Mouse (Mus musculus) layer of hippocampus, postnatal 36 days (tissue): ENCODE measurements at regions not wholly inside any gene's neighbourhood (a gene's known extent, or its start where the extent isn't known, plus 50 kb on each side); places are given as distances from the start of the nearest gene placed in this dataset.

Source experiments
- DNase-seq, 2 experiments: peaks; one replicate each; pipeline ENCODE4 v3.0.0; 2022

GRCm38 (mm10) chr3:148143776-148144175 is 846.6 kb downstream of the Adgrl2 start:
- no peak for DNase-seq

DNA sequence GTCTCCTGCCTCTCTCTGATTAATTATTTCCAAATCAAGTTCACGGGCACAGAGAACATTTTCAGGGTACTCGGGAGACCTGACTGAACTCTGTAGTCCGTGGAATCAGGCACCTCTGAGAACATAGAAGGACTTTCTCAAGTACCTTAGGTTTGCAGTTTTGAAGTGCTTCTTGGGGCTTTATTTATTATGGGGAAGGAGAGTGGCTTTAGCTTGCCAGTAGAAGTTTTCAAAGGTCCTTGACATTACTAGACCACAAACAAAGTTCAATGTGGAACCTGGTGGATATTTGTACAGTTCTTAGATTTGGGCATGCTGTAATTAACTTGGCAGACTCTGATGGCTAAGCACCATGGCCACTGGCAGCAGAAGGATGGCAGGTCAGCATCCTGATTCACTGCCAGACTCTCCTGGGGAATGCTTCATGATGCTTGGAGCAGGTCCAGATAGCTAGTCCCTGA is 853.5 kb downstream of the Adgrl2 start:
- no peak for DNase-seq

GRCm38 (mm10) chr3:148134646-148135045 is 855.7 kb downstream of the Adgrl2 start:
- no peak for DNase-seq

DNA sequence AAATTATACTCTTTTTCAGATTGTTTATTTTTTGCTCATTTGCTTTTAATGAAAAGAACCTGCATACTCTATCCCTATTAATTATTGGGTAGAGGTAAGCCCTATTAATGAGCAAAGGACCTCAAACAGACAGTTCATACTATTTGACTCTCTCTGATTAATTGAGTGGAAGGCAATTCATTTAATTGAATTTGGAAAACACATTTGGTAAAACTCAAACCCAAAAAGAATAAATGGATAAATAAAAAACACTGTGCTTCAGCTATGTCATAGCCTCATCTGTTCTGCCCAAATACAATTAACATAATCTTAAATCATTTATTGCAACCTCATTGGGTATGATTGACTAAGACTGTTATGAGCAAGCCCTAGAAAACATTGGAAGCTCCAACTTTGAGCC is 874.8 kb downstream of the Adgrl2 start:
- DNase-seq, result no peak

GRCm38 (mm10) chr3:148112204-148112603 is 878.2 kb downstream of the Adgrl2 start:
- no peak for DNase-seq

DNA sequence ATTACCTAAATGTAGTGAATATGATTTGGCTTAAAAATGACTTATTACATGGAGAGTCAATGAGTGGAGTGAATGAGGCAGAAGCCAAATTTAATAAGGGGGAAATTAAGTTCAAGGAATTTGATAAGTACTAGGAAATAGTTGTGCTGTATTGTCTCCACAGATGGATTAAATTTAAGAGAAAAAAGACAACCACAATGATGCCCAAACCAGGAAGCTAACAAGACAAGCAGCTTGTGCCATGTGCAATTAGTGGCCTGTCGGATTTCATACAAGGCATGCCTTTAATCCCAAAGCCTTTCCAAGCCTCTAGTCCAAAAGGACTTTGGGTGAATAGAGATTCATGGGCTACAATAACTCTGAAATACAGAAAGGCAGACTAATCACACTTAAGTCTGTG is 883.3 kb downstream of the Adgrl2 start:
- no peak for DNase-seq

GRCm38 (mm10) chr3:148093930-148094329 is 896.4 kb downstream of the Adgrl2 start:
- DNase-seq, result no peak

- DNase-seq, result no peak
These were observed 914.5 kb downstream of the Adgrl2 start for GRCm38 (mm10) chr3:148075841-148076240.

DNA sequence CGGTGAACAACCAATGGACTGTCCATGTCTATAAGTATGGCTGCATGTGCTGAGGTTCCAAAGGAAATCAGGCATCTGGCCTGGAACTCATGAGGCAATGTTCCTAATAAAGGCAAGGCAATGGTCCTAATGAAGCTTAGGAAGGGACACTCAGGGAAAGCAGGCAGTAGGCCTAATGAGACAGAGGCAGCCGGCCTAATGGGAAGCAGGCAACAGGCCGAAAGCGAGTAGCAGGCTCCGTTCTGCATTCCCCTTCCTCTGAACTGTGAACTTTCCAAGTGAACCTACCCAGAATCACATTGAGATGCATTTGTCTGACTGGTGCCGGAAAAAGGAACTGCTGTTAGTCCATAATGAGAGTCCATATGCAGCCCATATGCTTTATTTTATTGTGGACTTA is 923.7 kb downstream of the Adgrl2 start:
- peak in 1 of 2 experiments; percentile 2 for DNase-seq

DNA sequence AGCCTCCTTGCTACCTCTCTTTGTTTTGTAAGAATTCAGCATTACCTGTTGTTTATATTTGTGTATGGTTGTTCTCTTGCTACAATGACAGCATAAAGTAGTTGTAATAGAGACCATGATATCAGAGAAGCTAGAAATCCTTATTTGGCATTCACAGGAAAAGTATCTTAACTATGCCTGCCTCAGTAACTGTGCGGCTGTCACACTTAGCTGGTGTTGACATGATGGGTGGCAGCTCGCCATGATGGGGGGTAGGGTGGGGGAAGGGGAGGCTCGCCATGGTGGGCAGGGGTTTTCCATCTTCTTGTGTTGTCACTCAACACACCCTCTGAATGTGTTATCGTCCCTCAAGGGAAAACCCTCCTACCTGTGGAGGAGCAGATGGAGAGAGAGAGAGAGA is 934.3 kb downstream of the Adgrl2 start:
- no peak for DNase-seq

- DNase-seq, result no peak
These were observed 937.8 kb downstream of the Adgrl2 start for GRCm38 (mm10) chr3:148052516-148052915.

- DNase-seq, result no peak
These were observed 942.1 kb downstream of the Adgrl2 start for GRCm38 (mm10) chr3:148048247-148048646.

GRCm38 (mm10) chr3:148032532-148032931 is 957.8 kb downstream of the Adgrl2 start:
- DNase-seq, result peak in 1 of 2 experiments; percentile 1

DNA sequence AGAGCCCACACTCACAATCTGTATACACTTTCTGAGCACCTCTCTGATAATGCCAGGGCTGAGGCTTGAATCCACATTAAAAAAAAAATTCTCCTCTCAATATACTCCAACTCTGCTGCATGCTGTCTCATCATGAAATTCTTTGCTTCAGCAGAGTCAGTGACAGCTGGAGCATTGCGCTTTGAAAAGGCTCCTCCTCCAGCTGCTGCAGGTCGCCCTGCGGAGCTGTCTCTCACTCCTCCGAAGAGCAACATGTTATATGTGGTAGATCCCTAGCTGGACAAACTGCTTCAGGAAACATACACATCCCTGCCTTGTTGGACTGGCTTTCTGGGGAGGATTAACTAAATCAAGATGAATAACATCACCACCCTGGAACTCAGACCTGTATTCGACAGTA is 984.5 kb downstream of the Adgrl2 start:
- no peak for DNase-seq

GRCm38 (mm10) chr3:148004006-148004405 is 986.3 kb downstream of the Adgrl2 start:
- DNase-seq, result no peak

DNA sequence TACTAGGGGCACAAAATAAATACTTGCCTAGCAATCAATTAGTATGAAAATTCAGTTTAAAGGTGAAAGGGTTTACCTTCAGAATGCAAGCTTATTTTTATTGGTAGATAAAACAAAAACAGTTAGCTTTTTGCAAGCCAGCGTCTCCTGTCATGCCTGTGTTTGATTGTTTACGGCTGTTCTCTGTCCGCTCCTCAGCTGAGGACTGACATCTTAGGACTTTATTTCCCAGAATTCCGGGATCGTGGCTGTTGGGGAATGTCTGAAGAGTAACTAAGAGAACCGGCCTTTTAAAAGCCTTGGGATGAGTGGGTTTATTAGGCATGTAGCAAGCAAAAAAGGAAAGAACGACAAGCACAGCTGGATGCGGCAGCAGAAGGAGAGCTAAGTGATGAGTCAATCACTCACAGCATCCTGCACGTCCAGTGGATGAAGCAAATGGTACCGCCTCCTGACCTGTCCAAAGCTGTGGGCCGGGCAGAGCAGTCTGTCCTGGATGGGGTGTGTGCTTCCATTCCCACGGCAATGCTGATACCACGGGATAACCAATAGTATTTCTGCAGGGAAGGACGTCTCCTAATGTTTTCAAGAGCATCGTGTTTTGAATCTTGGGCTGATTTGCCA is 990.9 kb downstream of the Adgrl2 start:
- no peak for DNase-seq

- DNase-seq, result no peak
These were observed 998.6 kb downstream of the Adgrl2 start for GRCm38 (mm10) chr3:147991738-147992137.

DNA sequence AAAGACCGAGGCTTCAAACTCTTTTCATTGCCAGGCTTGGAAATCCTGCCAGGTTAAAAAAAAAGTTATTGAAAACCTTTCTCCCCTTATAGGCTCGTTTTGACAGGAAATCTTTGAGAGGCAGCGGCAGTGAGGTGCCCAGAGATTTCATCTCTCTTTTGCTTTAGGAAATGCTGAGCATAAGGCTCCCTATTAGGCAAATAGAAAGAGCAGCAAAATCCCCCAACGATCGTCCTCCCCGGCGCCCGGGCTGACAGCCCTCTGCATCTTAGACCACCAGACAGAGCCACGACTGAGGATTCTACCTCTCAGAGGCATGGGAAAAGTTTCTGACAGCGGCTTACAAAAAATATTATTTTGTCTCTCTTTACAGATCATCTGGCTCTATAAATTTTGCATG is 999.5 kb downstream of the Adgrl2 start:
- no peak for DNase-seq

DNA sequence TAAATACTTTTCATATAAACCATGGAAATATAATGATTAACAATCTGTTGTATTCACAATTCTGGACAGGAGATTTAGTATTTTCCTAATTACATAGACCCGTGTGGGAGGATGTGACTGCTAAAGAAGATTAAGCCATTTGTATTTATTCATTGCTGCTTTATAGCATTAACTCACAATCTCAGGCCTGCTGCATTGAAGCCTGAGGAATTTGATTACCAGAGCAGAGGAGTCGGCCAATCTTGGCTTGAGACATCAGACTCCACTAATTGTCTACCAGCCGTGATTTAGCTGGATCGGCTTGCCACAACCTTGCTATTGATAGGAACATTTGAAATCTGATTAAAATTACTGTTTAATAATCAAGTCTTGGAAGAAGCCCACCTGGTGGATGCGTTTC is 1007.5 kb downstream of the Adgrl2 start:
- no peak for DNase-seq

DNA sequence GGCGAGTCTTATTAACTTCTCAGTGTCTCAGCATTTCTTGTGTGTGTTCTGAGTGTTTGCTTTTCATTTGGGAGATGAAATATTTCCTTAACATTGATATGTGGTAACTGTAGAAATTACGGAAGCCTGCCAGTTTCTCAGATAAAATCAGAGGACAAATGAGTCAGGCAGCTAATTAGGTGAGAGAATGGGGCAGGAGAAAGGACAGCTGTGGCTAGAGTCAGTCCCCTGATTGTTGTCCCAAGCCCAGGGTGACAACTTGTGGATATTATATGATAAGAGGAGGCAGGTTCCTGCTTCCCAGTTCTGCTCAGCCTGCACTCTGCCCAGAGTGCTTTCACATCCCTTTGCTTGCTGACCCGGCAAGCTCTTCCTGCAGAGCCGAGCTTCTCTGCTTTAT is 1008.7 kb downstream of the Adgrl2 start:
- DNase-seq, result no peak

DNA sequence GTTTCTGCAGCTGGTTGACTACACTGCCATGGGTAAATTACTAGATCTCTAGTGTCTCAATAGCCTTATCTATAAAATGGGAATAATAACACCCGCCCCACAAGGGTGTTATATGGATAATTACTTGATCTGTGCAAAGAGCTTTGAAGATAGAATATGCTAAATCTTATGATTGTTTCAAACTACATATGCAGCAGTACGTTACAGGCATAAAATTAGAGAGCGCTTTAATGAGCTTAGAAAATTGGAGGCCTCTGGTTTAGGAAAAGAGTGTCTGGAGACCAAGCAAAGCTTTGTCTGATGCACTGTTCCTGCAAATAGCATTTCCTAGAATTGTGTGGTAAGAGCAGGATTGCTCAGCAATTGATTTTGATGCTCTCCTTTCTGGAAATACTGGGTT is 1013.8 kb downstream of the Adgrl2 start:
- DNase-seq, result no peak

GRCm38 (mm10) chr3:147976069-147976468 is 1014.3 kb downstream of the Adgrl2 start:
- DNase-seq, result no peak

DNA sequence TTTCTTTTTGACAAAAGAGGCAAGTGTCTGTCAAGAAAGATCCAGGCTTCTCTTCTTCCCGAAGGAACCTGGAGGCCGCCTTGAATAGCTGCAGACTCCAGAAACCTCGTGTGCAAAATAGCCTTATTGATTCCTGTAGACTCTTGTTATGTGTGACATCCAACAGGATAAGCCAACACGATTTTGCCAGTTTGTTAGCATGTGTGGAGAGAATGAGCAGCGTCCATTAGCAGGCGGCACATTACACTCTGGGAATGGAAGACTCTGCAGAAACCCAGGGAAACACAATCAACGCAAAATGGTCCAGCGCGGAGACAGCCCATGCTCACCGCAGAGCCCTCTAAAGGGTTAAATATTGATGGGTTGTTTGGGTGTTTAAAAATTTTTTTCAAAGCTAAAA is 1014.9 kb downstream of the Adgrl2 start:
- no peak for DNase-seq

GRCm38 (mm10) chr3:147974515-147974914 is 1015.8 kb downstream of the Adgrl2 start:
- no peak for DNase-seq

DNA sequence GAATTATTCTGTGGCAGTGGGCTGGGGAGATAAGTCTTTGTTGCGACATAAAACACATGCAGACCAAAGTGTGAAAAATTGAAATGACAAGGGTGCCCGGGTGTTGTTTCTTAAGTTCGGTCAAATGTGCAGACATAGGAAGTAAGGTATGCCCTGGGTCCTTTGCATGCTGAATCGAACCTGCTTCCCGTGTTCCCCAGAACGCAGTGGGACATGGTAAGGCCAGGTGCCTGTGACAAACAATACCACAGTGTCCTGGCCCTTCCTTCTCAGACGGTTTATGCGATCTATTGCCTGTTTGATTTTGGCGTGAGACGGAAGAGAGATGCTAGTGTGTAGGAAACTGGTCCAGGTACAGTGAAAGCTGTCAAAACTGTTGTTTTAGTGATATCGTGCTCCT is 1022.1 kb downstream of the Adgrl2 start:
- no peak for DNase-seq
